Mouse (Mus musculus) MEL (cell line): ENCODE measurements around the gene Wdr18. TPM values are rescaled to one million over a fixed set of nuclear protein-coding genes. Genes with fewer than 3 reads are reported as not detected.
A peak's percentile ranks its signal among the peaks of the same experiment; 100 is the strongest.

Experiments used
- DNase-seq: peaks from one replicate; pipeline ENCODE4 v3.0.0; 2011; ENCODE audit warnings: low read depth, low spot score
- H3K27ac ChIP-seq: 2 replicates; pipeline ENCODE4 v1.5.1; 2012; ENCODE audit warnings: low read depth, mild to moderate bottlenecking, control low read depth, low read length, moderate library complexity; ENCODE audit not compliant: control insufficient read depth
- H3K27me3 ChIP-seq, 2 experiments: fragments of 150-350 bp in 1 of 2; sonication (generic) in 1 of 2; 2 replicates each; pipeline ENCODE4 v1.6.1; 2012; ENCODE audit warnings: low read length in 2 of 2, mild to moderate bottlenecking in 2 of 2, improper control_type of control experiment in 1 of 2, moderate library complexity in 1 of 2; ENCODE audit not compliant: insufficient read depth in 2 of 2, control insufficient read depth in 1 of 2
- H3K36me3 ChIP-seq, 2 experiments: 2 replicates each; pipeline ENCODE4 v1.6.1; 2012 to 2014; ENCODE audit warnings: low read length in 2 of 2, improper control_type of control experiment in 1 of 2, inconsistent platforms in 1 of 2, mild to moderate bottlenecking in 1 of 2; ENCODE audit not compliant: insufficient read depth in 2 of 2, control insufficient read depth in 1 of 2
- H3K4me1 ChIP-seq, 2 experiments: fragments of 150-350 bp in 1 of 2; sonication (generic) in 1 of 2; 2 replicates each; pipeline ENCODE4 v1.6.1; 2012; ENCODE audit warnings: low read length in 2 of 2, improper control_type of control experiment in 1 of 2, mild to moderate bottlenecking in 1 of 2; ENCODE audit not compliant: insufficient read depth in 2 of 2, control insufficient read depth in 1 of 2
- H3K4me3 ChIP-seq, 2 experiments: fragments of 150-350 bp in 1 of 2; sonication (generic) in 1 of 2; 2 replicates each; pipeline ENCODE4 v1.5.1; 2012; ENCODE audit warnings: low read depth in 2 of 2, low read length in 2 of 2, mild to moderate bottlenecking in 2 of 2, moderate library complexity in 2 of 2, control low read depth in 1 of 2, improper control_type of control experiment in 1 of 2; ENCODE audit not compliant: control insufficient read depth in 1 of 2, insufficient read depth in 1 of 2
- H3K79me2 ChIP-seq: 2 replicates; pipeline ENCODE4 v1.6.1; 2012; ENCODE audit warnings: mild to moderate bottlenecking, low read length, moderate library complexity; ENCODE audit not compliant: control insufficient read depth, poor library complexity, insufficient read depth
- H3K9ac ChIP-seq: 2 replicates; pipeline ENCODE4 v1.6.1; 2012; ENCODE audit warnings: low read depth, mild to moderate bottlenecking, control low read depth, low read length, moderate library complexity; ENCODE audit not compliant: control insufficient read depth, poor library complexity, severe bottlenecking
- H3K9me3 ChIP-seq: fragments of 150-350 bp; sonication (generic); replicated peaks from 2 replicates; pipeline ENCODE4 v1.6.1; 2012; ENCODE audit warnings: mild to moderate bottlenecking, low read length, improper control_type of control experiment, moderate library complexity; ENCODE audit not compliant: insufficient read depth
- BHLHE40 ChIP-seq: IDR thresholded peaks from 2 replicates; pipeline ENCODE4 v1.6.1; 2012; ENCODE audit warnings: low read depth, mild to moderate bottlenecking, inconsistent platforms, low read length, improper control_type of control experiment, borderline replicate concordance
- CHD1 ChIP-seq: IDR thresholded peaks from 2 replicates; pipeline ENCODE4 v1.6.1; 2012; ENCODE audit warnings: low read depth, mild to moderate bottlenecking, inconsistent platforms, low read length, improper control_type of control experiment
- CHD2 ChIP-seq: IDR thresholded peaks from 2 replicates; pipeline ENCODE4 v1.6.1; 2011; ENCODE audit warnings: low read length, improper control_type of control experiment
- CTCF ChIP-seq, 3 experiments: IDR thresholded peaks in 2 of 3; conservative IDR thresholded peaks in 1 of 3; 2 replicates each; pipeline ENCODE4 v1.5.1; 2011 to 2012; ENCODE audit warnings: low read length in 3 of 3, low read depth in 2 of 3, mild to moderate bottlenecking in 2 of 3, improper control_type of control experiment in 1 of 3, inconsistent platforms in 1 of 3, mixed read lengths in 1 of 3, moderate library complexity in 1 of 3; ENCODE audit not compliant: control insufficient read depth in 1 of 3, insufficient read depth in 1 of 3, poor library complexity in 1 of 3, severe bottlenecking in 1 of 3
- E2F4 ChIP-seq: IDR thresholded peaks from 2 replicates; pipeline ENCODE4 v1.6.1; 2011; ENCODE audit warnings: low read depth, low read length, improper control_type of control experiment, borderline replicate concordance
- ELF1 ChIP-seq: IDR thresholded peaks from 2 replicates; pipeline ENCODE4 v1.6.1; 2014; ENCODE audit warnings: low read depth, mild to moderate bottlenecking, inconsistent platforms, low read length, improper control_type of control experiment, moderate library complexity
- EP300 ChIP-seq, 2 experiments: IDR thresholded peaks; 2 replicates each; pipeline ENCODE4 v1.6.1; 2011; ENCODE audit warnings: improper control_type of control experiment in 2 of 2, low read length in 2 of 2, low read depth in 1 of 2, mild to moderate bottlenecking in 1 of 2
- ETS1 ChIP-seq: IDR thresholded peaks from 2 replicates; pipeline ENCODE4 v1.6.1; 2012; ENCODE audit warnings: low read depth, mild to moderate bottlenecking, inconsistent platforms, low read length, improper control_type of control experiment, moderate library complexity
- GABPA ChIP-seq: IDR thresholded peaks from 2 replicates; pipeline ENCODE4 v1.6.1; 2012; ENCODE audit warnings: low read depth, mild to moderate bottlenecking, inconsistent platforms, low read length, improper control_type of control experiment, moderate library complexity
- GATA1 ChIP-seq: IDR thresholded peaks from 2 replicates; pipeline ENCODE4 v1.6.1; 2011; ENCODE audit warnings: low read depth, low read length, improper control_type of control experiment
- HCFC1 ChIP-seq: IDR thresholded peaks from 2 replicates; pipeline ENCODE4 v1.6.1; 2012; ENCODE audit warnings: low read depth, mild to moderate bottlenecking, inconsistent platforms, low read length, improper control_type of control experiment, moderate library complexity
- JUND ChIP-seq: IDR thresholded peaks from 2 replicates; pipeline ENCODE4 v1.6.1; 2011; ENCODE audit warnings: low read depth, mild to moderate bottlenecking, improper control_type of control experiment, low read length
- KAT2A ChIP-seq: conservative IDR thresholded peaks from 2 replicates; pipeline ENCODE4 v1.6.1; 2012; ENCODE audit warnings: low read depth, low read length, improper control_type of control experiment, inconsistent platforms
- MAFK ChIP-seq: IDR thresholded peaks from 2 replicates; pipeline ENCODE4 v1.6.1; 2011; ENCODE audit warnings: low read depth, mild to moderate bottlenecking, low read length, improper control_type of control experiment, borderline replicate concordance
- MAX ChIP-seq: IDR thresholded peaks from 2 replicates; pipeline ENCODE4 v1.6.1; 2011; ENCODE audit warnings: low read length, improper control_type of control experiment
- MEF2A ChIP-seq: IDR thresholded peaks from 2 replicates; pipeline ENCODE4 v1.6.1; 2014; ENCODE audit warnings: low read depth, mild to moderate bottlenecking, inconsistent platforms, low read length, improper control_type of control experiment; ENCODE audit not compliant: poor library complexity, insufficient replicate concordance, severe bottlenecking; ENCODE audit errors: extremely low read depth
- MYB ChIP-seq: IDR thresholded peaks from 2 replicates; pipeline ENCODE4 v1.6.1; 2011; ENCODE audit warnings: mild to moderate bottlenecking, low read depth, low read length, improper control_type of control experiment
- MYC ChIP-seq: IDR thresholded peaks from 2 replicates; pipeline ENCODE4 v1.6.1; 2011; ENCODE audit warnings: low read depth, mild to moderate bottlenecking, low read length, improper control_type of control experiment, moderate library complexity
- NELFE ChIP-seq: IDR thresholded peaks from 2 replicates; pipeline ENCODE4 v1.6.1; 2011; ENCODE audit warnings: low read depth, low read length, improper control_type of control experiment
- NRF1 ChIP-seq: IDR thresholded peaks from 2 replicates; pipeline ENCODE4 v1.6.1; 2014; ENCODE audit warnings: low read depth, mild to moderate bottlenecking, inconsistent platforms, low read length, improper control_type of control experiment, moderate library complexity; ENCODE audit not compliant: poor library complexity, insufficient read depth, severe bottlenecking
- POLR2A ChIP-seq, 2 experiments: IDR thresholded peaks; 2 replicates each; pipeline ENCODE4 v1.6.1; 2011 to 2012; ENCODE audit warnings: low read length in 2 of 2, mild to moderate bottlenecking in 2 of 2, control low read depth in 1 of 2, improper control_type of control experiment in 1 of 2, low read depth in 1 of 2, moderate library complexity in 1 of 2; ENCODE audit not compliant: control insufficient read depth in 1 of 2, insufficient read depth in 1 of 2, poor library complexity in 1 of 2
- POLR2AphosphoS2 ChIP-seq: IDR thresholded peaks from 2 replicates; pipeline ENCODE4 v1.6.1; 2011; ENCODE audit warnings: low read length, improper control_type of control experiment
- POLR2AphosphoS5 ChIP-seq: IDR thresholded peaks from 2 replicates; pipeline ENCODE4 v1.6.1; 2012; ENCODE audit warnings: low read depth, borderline replicate concordance, mild to moderate bottlenecking, inconsistent platforms, low read length, moderate library complexity, mixed read lengths
- RAD21 ChIP-seq: IDR thresholded peaks from 2 replicates; pipeline ENCODE4 v1.6.1; 2011; ENCODE audit warnings: mild to moderate bottlenecking, low read depth, low read length, improper control_type of control experiment
- RCOR1 ChIP-seq: IDR thresholded peaks from 2 replicates; pipeline ENCODE4 v1.6.1; 2012; ENCODE audit warnings: low read depth, mild to moderate bottlenecking, inconsistent platforms, low read length, improper control_type of control experiment
- SIN3A ChIP-seq: IDR thresholded peaks from 2 replicates; pipeline ENCODE4 v1.6.1; 2012; ENCODE audit warnings: low read length, improper control_type of control experiment, inconsistent platforms
- SMC3 ChIP-seq: IDR thresholded peaks from 2 replicates; pipeline ENCODE4 v1.6.1; 2011; ENCODE audit warnings: low read depth, low read length, improper control_type of control experiment
- TCF12 ChIP-seq: IDR thresholded peaks from 2 replicates; pipeline ENCODE4 v1.6.1; 2014; ENCODE audit warnings: low read depth, mild to moderate bottlenecking, inconsistent platforms, low read length, improper control_type of control experiment, moderate library complexity
- UBTF ChIP-seq: IDR thresholded peaks from 2 replicates; pipeline ENCODE4 v1.6.1; 2012; ENCODE audit warnings: low read depth, mild to moderate bottlenecking, inconsistent platforms, low read length, improper control_type of control experiment, moderate library complexity, borderline replicate concordance; ENCODE audit not compliant: insufficient read depth
- USF1 ChIP-seq: IDR thresholded peaks from 2 replicates; pipeline ENCODE4 v1.6.1; 2014; ENCODE audit warnings: low read depth, mild to moderate bottlenecking, inconsistent platforms, low read length, improper control_type of control experiment, moderate library complexity
- USF2 ChIP-seq, 2 experiments: IDR thresholded peaks; 2 replicates each; pipeline ENCODE4 v1.6.1; 2011 to 2012; ENCODE audit warnings: improper control_type of control experiment in 2 of 2, low read length in 2 of 2, borderline replicate concordance in 1 of 2, inconsistent platforms in 1 of 2, low read depth in 1 of 2, mild to moderate bottlenecking in 1 of 2; ENCODE audit not compliant: insufficient read depth in 1 of 2
- ZC3H11A ChIP-seq: IDR thresholded peaks from 2 replicates; pipeline ENCODE4 v1.6.1; 2012; ENCODE audit warnings: low read depth, mild to moderate bottlenecking, inconsistent platforms, low read length, improper control_type of control experiment
- ZKSCAN1 ChIP-seq: IDR thresholded peaks from 2 replicates; pipeline ENCODE4 v1.6.1; 2012; ENCODE audit warnings: low read depth, mild to moderate bottlenecking, inconsistent platforms, low read length, improper control_type of control experiment, moderate library complexity
- ZMIZ1 ChIP-seq: IDR thresholded peaks from 2 replicates; pipeline ENCODE4 v1.6.1; 2012; ENCODE audit warnings: low read depth, mild to moderate bottlenecking, inconsistent platforms, low read length, improper control_type of control experiment, moderate library complexity
- ZNF384 ChIP-seq: IDR thresholded peaks from 2 replicates; pipeline ENCODE4 v1.6.1; 2012; ENCODE audit warnings: low read depth, mild to moderate bottlenecking, inconsistent platforms, low read length, improper control_type of control experiment
- polyA plus RNA-seq, 2 experiments: library from polyadenylated mRNA; stranded (reverse) in 1 of 2; unstranded in 1 of 2; fragments of >175 nt in 1 of 2; fragments of >200 nt in 1 of 2; gene quantifications; 2 replicates each; pipeline versions ENCODE4 v1.2.1 to v1.2.4; 2012; ENCODE audit warnings: low replicate concordance in 2 of 2, low read depth in 1 of 2; ENCODE audit not compliant: insufficient read length in 2 of 2, insufficient read depth in 1 of 2, missing spikeins in 1 of 2
- total RNA-seq: library from RNA; depleted of rRNA; stranded (reverse); fragments of 300-350 nt; gene quantifications from 2 replicates; pipeline ENCODE4 v1.2.3, GENCODE M21; 2012

Gene Wdr18
- total and polyA plus RNA-seq, 3 experiments = 89.5 to 107 TPM; not detected in 1

GRCm38 (mm10) chr10:79996272-79997033 is 36.5 kb downstream of the Wdr18 start, which contains the start of gene Abca7:
Gene Abca7, plus strand, starts transcription at chr10:79996494.
- Histone ChIP-seq H3K9ac (peak within 1 kb of the TSS; percentile 86), H3K9me3 (no peaks in the 10 kb centered on the region), H3K27ac (peak within 1 kb of the TSS; percentile 93), H3K4me3 (peak within 1 kb of the TSS; percentile 73 to 88), H3K4me1 (peaks cover 14 to 26% of the 10 kb centered on the region in 2 experiments), H3K27me3 (no peaks in the 10 kb centered on the region), H3K36me3 (peaks cover 0 to 17% of the 10 kb centered on the region in 2 experiments; a peak in 2 of 4 replicates), H3K79me2 (peaks cover 5% of the 10 kb centered on the region; the same call in 1 of the 2 replicates)
- DNase-seq = peak; percentile 98
- TF ChIP-seq POLR2AphosphoS2 (no peak), NRF1 (no peak), SMC3 (no peak), MAX (no peak), ZC3H11A (no peak), RAD21 (no peak), MAFK (no peak), USF1 (no peak), MEF2A (no peak), E2F4 (0 out of 2 replicates have a peak, but pooled peaks have one; percentile 20), BHLHE40 (no peak), ZNF384 (no peak), CHD2 (peak; percentile 51), MYB (no peak), USF2 (IDR thresholded peaks at IDR 0.05; ENCODE audit: borderline replicate concordance in 1 of 2, insufficient read depth in 1 of 2, low read depth in 1 of 2, low read length in 2 of 2) (no peak), HCFC1 (peak; percentile 78), EP300 (IDR thresholded peaks at IDR 0.05; ENCODE audit: low read depth in 1 of 2, low read length in 2 of 2) (no peak; a peak in 1 of 4 replicates), MYC (no peak), POLR2AphosphoS5 (no peak), ZKSCAN1 (no peak), CHD1 (0 out of 2 replicates have a peak, but pooled peaks have one; percentile 52), ETS1 (no peak), TCF12 (no peak), CTCF (IDR thresholded peaks at IDR 0.05 in 2 of 3, conservative IDR thresholded peaks at IDR 0.05 in 1 of 3; ENCODE audit: control insufficient read depth in 1 of 3, insufficient read depth in 1 of 3, low read depth in 2 of 3, low read length in 3 of 3, poor library complexity in 1 of 3, severe bottlenecking in 1 of 3) (no peak), KAT2A (no peak), JUND (0 out of 2 replicates have a peak, but pooled peaks have one; percentile 11), GATA1 (no peak), ELF1 (no peak), ZMIZ1 (no peak; the same call in 1 of the 2 replicates), UBTF (no peak), RCOR1 (no peak), GABPA (no peak), POLR2A (IDR thresholded peaks at IDR 0.05; ENCODE audit: control insufficient read depth in 1 of 2, insufficient read depth in 1 of 2, low read depth in 1 of 2, low read length in 2 of 2, poor library complexity in 1 of 2) (peak in 1 of 2 experiments; percentile 43; a peak in 2 of 4 replicates), SIN3A (peak; percentile 97), NELFE (peak; percentile 59)
